Mouse (Mus musculus) adrenal gland, postnatal 0 days (tissue): ENCODE measurements around the gene Atpaf2. TPM values are rescaled to one million over a fixed set of nuclear protein-coding genes. Genes with fewer than 3 reads are reported as not detected.

Experiments
- polyA plus RNA-seq: library from polyadenylated mRNA; unstranded; fragments of >200 nt; fragmentation: Nextera tagmentation; extraction: Ambion mirVana; gene quantifications from 2 replicates; pipeline ENCODE4 v1.2.1, GENCODE M21; 2015

Gene Atpaf2
- 29.5 and 36.3 TPM in 2 replicates for polyA plus RNA-seq

DNA sequence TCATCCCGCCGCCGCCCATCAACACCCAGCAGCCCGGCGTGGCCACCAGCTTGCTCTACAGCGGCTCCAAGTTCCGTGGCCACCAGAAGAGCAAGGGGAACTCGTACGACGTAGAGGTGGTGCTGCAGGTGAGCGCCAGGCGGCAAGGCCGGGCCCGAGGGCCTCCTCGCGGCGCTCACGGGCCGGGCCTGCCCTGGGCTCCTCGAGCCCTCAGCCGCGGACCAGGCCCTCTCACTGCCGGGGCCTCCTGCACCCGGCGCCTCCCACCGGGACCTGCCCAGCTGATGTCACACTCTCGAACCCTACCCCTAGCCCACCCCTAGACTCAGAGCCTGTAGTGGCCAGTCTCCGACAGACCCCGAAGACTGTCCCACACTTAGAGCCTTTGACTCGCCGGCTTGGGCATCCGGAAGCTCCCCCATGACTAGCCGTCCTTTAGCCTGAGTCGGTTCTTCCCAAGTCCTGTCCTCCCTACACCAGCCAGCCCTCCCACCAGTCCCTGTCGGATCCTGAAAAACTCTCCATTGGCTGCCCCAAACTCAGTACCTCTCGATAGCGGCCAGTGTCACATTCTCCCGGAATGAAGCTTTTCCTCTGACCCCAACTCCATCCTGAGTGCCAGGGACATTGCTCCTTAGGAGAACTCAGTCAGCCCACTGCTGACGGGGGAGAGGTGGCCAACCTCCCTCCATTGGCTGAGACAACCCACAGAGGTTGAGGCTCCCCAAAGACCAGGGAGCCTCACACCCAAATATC lies at the start of gene Atpaf2:
TSS of gene Atpaf2 (minus strand) at position 741 of the 756 bp plus-strand sequence.

DNA sequence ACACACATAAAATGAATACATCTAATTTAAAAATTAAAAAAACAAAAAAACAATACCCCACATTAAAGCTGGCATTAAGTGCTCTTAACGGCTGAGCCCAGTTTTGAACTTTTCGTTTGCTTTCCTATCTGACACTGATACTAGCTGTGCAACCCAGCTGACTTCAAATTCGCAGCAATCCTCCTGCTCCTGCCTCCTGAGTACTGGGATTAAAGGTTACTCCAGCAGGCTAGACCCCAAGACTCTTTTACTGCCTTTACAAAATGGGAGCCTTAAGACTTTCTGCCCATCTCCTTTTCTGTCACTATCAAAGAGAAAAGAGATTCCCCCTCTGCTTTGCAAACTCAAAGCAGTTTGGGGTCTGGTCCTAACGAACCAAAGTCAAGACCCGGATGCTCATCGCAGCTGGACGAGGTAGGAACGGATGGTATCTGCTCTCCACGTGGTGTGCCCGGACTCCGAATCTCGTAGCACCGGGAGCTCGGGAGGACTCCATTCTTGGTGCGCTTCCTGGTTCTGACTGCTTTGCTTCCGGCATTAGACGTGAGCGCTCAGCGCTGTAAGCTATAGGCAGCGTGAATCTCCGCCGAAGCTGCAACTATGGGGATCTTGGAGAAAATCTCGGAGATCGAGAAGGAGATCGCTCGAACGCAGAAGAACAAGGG lies 36.0 kb upstream of the Atpaf2 start, which contains the start of gene Drg2:
TSS of gene Drg2 (plus strand) at position 512 of the 665 bp plus-strand sequence.

DNA sequence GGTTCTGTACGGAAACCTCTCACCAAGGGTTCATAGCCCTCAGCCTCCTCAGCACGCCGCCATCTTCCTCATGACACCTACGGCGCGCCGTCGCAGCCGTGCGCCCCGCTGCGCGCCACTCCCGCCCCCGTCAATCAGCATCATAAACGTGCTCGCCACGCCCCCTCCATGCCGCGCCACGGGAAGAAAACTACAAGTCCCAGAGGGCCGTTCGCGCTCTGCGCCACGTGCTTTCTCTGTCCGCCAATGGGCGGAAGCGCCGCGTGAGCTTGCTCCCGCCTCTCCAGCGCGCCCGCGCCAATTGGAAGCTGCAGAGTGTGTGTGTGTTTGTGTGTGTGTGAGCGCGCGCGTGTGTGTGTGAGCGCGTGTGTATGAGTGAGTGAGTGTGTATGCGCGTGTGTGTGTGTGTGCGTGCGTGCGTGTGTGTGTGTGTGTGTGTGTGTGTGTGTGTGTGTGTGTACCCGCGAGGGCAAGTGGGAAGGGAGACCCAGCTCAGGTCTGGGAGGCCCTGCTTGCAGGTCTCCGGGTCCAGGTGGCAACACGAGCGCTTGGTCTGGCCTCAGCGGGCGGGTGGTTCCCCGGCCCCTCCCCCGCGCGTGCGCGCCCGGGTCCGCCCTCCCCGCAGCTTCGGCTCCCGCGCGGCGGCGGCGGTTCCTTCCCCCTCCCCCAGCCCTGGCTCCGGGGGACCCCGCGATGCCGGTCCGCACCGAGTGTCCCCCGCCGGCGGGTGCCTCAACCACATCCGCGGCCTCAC lies 1.1 kb downstream of the Atpaf2 start, which contains the start of gene Gid4:
TSS of gene Gid4 (plus strand) at position 183 of the 754 bp plus-strand sequence.

DNA sequence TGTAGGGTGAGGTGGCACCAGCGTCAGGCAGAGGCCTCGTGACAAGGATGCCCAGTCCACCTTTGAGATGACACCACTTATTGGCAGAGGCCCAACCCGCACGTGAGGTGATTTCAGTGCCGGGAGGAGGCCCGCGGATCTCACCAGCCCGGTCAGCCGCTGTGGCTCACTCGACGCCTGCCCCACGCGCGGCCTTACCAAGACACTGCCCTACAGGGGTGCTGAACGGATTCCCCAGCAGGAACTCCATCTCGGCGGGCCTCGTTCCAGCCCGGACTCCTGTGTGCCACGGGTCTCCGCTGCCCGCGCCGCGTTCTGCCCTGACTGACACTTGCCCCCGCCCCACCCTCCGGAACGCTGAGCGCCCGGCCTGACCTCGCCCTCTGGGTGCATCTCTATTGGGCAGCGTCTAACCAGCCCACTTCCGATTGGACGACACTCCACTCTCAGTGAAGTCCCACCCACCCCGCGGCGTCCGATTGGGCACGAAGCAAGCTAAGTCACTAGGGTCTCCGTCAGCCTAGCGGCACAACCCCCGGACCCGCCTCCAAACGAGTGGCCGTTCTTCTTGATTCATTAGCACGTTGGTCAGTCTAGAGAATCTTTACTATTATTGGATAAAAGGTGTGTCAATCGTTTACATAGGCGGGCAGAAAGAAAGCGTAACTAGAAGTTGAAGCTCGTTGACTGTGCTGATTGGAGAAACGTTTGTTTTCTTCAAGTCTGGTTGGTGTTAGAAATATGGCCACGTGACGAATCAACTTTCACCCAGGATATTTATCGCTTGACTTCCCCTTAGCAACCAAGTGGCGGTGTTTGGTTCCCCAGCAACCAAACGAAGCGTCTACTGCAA lies 65.5 kb downstream of the Atpaf2 start, which contains the start of the genes Tom1l2 and Drc3:
TSS of gene Tom1l2 (minus strand) at position 347 of the 853 bp plus-strand sequence.
TSS of gene Drc3 (plus strand) at position 771 of the 853 bp plus-strand sequence.

Other genes with a start within 250 kb of the Atpaf2 start
- gene Srebf1, start 195.9 kb downstream of the Atpaf2 start, polyA plus RNA-seq: 38.7 and 59.4 TPM in 2 replicates
- gene Tom1l2, start 65.6 kb downstream of the Atpaf2 start, polyA plus RNA-seq: 20.9 and 23.0 TPM in 2 replicates
- 1.7 and 1.8 TPM in 2 replicates for gene Drc3, start 65.1 kb downstream of the Atpaf2 start, polyA plus RNA-seq
- gene Gid4, start 1.3 kb downstream of the Atpaf2 start, polyA plus RNA-seq: 13.4 and 19.4 TPM in 2 replicates
- 54.9 and 71.7 TPM in 2 replicates for gene Drg2, start 36.1 kb upstream of the Atpaf2 start, polyA plus RNA-seq
- 0.17 and 0.39 TPM in 2 replicates for gene Myo15, start 50.9 kb upstream of the Atpaf2 start, polyA plus RNA-seq
- 25.8 and 38.5 TPM in 2 replicates for gene Alkbh5, start 117.9 kb upstream of the Atpaf2 start, polyA plus RNA-seq